35 mouse cellular contexts compared by ENCODE assay signal in the genomic region with DNA sequence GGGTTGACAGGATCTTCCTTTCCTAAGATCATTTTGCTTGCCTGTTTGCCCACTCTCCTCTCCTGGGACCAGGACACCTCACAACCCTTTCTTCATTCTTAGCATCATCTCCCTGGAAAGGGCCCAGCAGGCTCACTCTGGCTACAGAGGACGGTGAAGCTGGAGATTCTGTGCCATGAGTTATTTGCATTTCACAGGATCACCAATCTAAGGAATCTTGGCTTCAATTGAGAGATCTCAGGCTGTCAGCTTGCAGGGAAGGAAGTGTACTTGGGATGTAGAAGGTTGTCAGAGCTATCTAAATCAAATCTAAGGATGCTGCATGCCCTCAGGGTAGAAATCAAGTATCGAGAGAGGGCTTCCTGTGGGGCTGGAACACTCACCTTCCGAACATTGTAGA. TPM values are rescaled to one million over a fixed set of nuclear protein-coding genes. Genes with fewer than 3 reads are reported as not detected.
"Had no signal": no experiment of that assay in that cellular context is flagged by ENCODE, and none has a peak within 500 bp of the region (broad histone marks: within the 10 kb centered on the region; RNA-seq: fewer than 3 reads in every experiment).

No protein-coding gene starts in this region.

- DNase-seq: cerebellum, adult 8-10 months; cerebellum, adult 9-10 months; cerebellum, adult 9-11 months; cerebellum, postnatal 10 days; cerebellum, postnatal 14 days; cerebellum, postnatal 25 days; cerebellum, postnatal 36 days; embryo, embryonic 11 days; forebrain, postnatal 0 days; gastrocnemius, adult 2 months; gastrocnemius, postnatal 10 days; gastrocnemius, postnatal 14 days; gastrocnemius, postnatal 25 days; gastrocnemius, postnatal 36 days; heart, adult 18-20 months had no signal

- H3K27ac ChIP-seq: embryonic facial prominence, embryonic 10.5 days; embryonic facial prominence, embryonic 12.5 days; embryonic facial prominence, embryonic 13.5 days; embryonic facial prominence, embryonic 15.5 days; forebrain, embryonic 10.5 days; forebrain, embryonic 12.5 days; forebrain, embryonic 13.5 days; forebrain, embryonic 15.5 days; gastrocnemius, adult 2 months; heart, embryonic 10.5 days had no signal

- H3K36me3 ChIP-seq: embryonic facial prominence, embryonic 10.5 days; embryonic facial prominence, embryonic 12.5 days; embryonic facial prominence, embryonic 13.5 days; embryonic facial prominence, embryonic 15.5 days; forebrain, embryonic 10.5 days; forebrain, embryonic 12.5 days; forebrain, embryonic 15.5 days; heart, embryonic 10.5 days had no signal

- H3K27me3 ChIP-seq: embryonic facial prominence, embryonic 12.5 days; embryonic facial prominence, embryonic 13.5 days; embryonic facial prominence, embryonic 15.5 days; forebrain, embryonic 12.5 days; forebrain, embryonic 13.5 days; forebrain, embryonic 15.5 days had no signal

- H3K9ac ChIP-seq: embryonic facial prominence, embryonic 12.5 days; embryonic facial prominence, embryonic 13.5 days; embryonic facial prominence, embryonic 15.5 days; forebrain, embryonic 12.5 days; forebrain, embryonic 13.5 days; forebrain, embryonic 15.5 days; forebrain, postnatal 0 days had no signal

- H3K4me3 ChIP-seq: embryonic facial prominence, embryonic 10.5 days; embryonic facial prominence, embryonic 12.5 days; embryonic facial prominence, embryonic 13.5 days; embryonic facial prominence, embryonic 15.5 days; erythroblast, embryonic 14.5 days; forebrain, embryonic 10.5 days; forebrain, embryonic 12.5 days; forebrain, embryonic 13.5 days; forebrain, embryonic 15.5 days; gastrocnemius, adult 2 months; heart, embryonic 10.5 days had no signal

- ATAC-seq: forebrain, embryonic 13.5 days; forebrain, embryonic 14.5 days; forebrain, embryonic 15.5 days; forebrain, embryonic 16.5 days; forebrain, postnatal 0 days had no signal

- H3K4me1 ChIP-seq: embryonic facial prominence, embryonic 10.5 days; embryonic facial prominence, embryonic 12.5 days; embryonic facial prominence, embryonic 13.5 days; embryonic facial prominence, embryonic 15.5 days; forebrain, embryonic 10.5 days; forebrain, embryonic 12.5 days; forebrain, embryonic 13.5 days; forebrain, embryonic 15.5 days; heart, embryonic 10.5 days had no signal

RNA-seq across cellular contexts. Expression of a gene that starts 8.3 kb away (rescaled TPM):
- total RNA-seq: common myeloid progenitor, adult 5-6 weeks; gastrocnemius, postnatal 10 days; granulocyte monocyte progenitor cell, adult 5-6 weeks; heart, adult 8-10 months had no signal
- polyA plus RNA-seq: embryonic facial prominence, embryonic 10.5 days; embryonic facial prominence, embryonic 11.5 days; erythroblast, embryonic 14.5 days; forebrain, embryonic 10.5 days; forebrain, embryonic 11.5 days; forebrain, embryonic 13.5 days; forebrain, embryonic 14.5 days; forebrain, embryonic 15.5 days; heart, embryonic 10.5 days had no signal

RNA-seq across cellular contexts. Expression of a gene that starts 30.4 kb away (rescaled TPM):
- total RNA-seq: common myeloid progenitor, adult 5-6 weeks; forebrain, postnatal 0 days; gastrocnemius, adult 18-20 months; gastrocnemius, adult 2 months; gastrocnemius, adult 8-10 months; gastrocnemius, postnatal 10 days; gastrocnemius, postnatal 14 days; gastrocnemius, postnatal 25 days; gastrocnemius, postnatal 36 days; gastrocnemius, postnatal 4 days; granulocyte monocyte progenitor cell, adult 5-6 weeks; heart, adult 8-10 months had no signal
- polyA plus RNA-seq: embryonic facial prominence, embryonic 11.5 days; erythroblast, embryonic 14.5 days; forebrain, embryonic 11.5 days; forebrain, embryonic 13.5 days; forebrain, embryonic 14.5 days; forebrain, embryonic 15.5 days; forebrain, embryonic 16.5 days; forebrain, postnatal 0 days; heart, embryonic 10.5 days had no signal

RNA-seq across cellular contexts. Expression of a gene that starts 35.3 kb away (rescaled TPM):
- total RNA-seq: common myeloid progenitor, adult 5-6 weeks; granulocyte monocyte progenitor cell, adult 5-6 weeks had no signal
- polyA plus RNA-seq: erythroblast, embryonic 14.5 days had no signal

RNA-seq across cellular contexts. Expression of a gene that starts 55.9 kb away (rescaled TPM):
- total RNA-seq: common myeloid progenitor, adult 5-6 weeks; granulocyte monocyte progenitor cell, adult 5-6 weeks had no signal
- polyA plus RNA-seq: erythroblast, embryonic 14.5 days had no signal
